Mouse (Mus musculus) neural tube, embryonic 13.5 days (tissue): ENCODE measurements around the gene Fbxl7. TPM values are rescaled to one million over a fixed set of nuclear protein-coding genes. Genes with fewer than 3 reads are reported as not detected.

Source experiments
- ATAC-seq: fragments of 200-750 bp; cut with Nextera tagmentation; 2 replicates; pipeline ENCODE4 v1.8.0; 2017; ENCODE audit warnings: low read depth, mild to moderate bottlenecking, moderate TSS enrichment, moderate library complexity
- H3K27ac ChIP-seq: fragments of 300-500 bp; sonication (generic); replicated peaks from 2 replicates; pipeline ENCODE4 v1.5.1; 2015; ENCODE audit warnings: moderate library complexity, mild to moderate bottlenecking, inconsistent platforms
- H3K27me3 ChIP-seq: fragments of 300-500 bp; sonication (generic); 2 replicates; pipeline ENCODE4 v1.6.1; 2015; ENCODE audit warnings: mild to moderate bottlenecking, inconsistent platforms
- H3K36me3 ChIP-seq: fragments of 300-500 bp; sonication (generic); 2 replicates; pipeline ENCODE4 v1.6.1; 2015; ENCODE audit warnings: mild to moderate bottlenecking, inconsistent platforms
- H3K4me1 ChIP-seq: fragments of 300-500 bp; sonication (generic); replicated peaks from 2 replicates; pipeline ENCODE4 v1.6.1; 2015; ENCODE audit warnings: inconsistent platforms
- H3K4me2 ChIP-seq: fragments of 300-500 bp; sonication (generic); 2 replicates; pipeline ENCODE4 v1.6.1; 2015; ENCODE audit warnings: inconsistent platforms, mild to moderate bottlenecking, moderate library complexity
- H3K4me3 ChIP-seq: fragments of 300-500 bp; sonication (generic); 2 replicates; pipeline ENCODE4 v1.5.1; 2015; ENCODE audit warnings: mild to moderate bottlenecking, inconsistent platforms
- H3K9ac ChIP-seq: fragments of 300-500 bp; sonication (generic); 2 replicates; pipeline ENCODE4 v1.6.1; 2015; ENCODE audit warnings: moderate library complexity, mild to moderate bottlenecking, inconsistent platforms
- H3K9me3 ChIP-seq: fragments of 300-500 bp; sonication (generic); 2 replicates; pipeline ENCODE4 v1.6.1; 2016; ENCODE audit warnings: inconsistent platforms
- WGBS: fragments of 180-500 bp; shearing (Covaris S2); methylation state at CpG from one replicate; pipeline ENCODE4 v1.1.7; 2015; 5-methylcytosine and 5-hydroxymethylcytosine counted together
- polyA plus RNA-seq: library from polyadenylated mRNA; unstranded; fragments of >200 nt; fragmentation: Nextera tagmentation; extraction: Ambion mirVana; gene quantifications from 2 replicates; pipeline ENCODE4 v1.2.1, GENCODE M21; 2015

Gene Fbxl7
- polyA plus RNA-seq, 1 experiment from 2014 or later = 12.6 TPM

DNA sequence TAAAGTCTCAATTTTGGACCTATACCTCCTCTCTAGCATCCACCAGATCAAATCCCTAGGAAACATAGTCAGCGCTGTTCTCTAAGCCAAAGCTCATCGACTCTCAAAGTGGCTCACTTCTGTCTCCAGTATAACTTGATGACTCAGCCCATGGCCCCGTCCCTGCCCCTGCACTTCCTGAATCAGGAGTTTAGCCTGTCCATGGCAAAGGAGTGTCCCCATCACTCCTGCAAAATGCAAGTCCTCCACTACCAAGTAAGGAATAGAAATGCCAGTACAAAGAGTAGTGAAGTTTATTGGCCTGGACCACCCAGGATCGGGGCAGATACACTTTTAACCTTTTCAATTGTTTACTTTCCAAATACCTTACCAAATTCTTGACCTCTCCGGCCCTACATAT is 91.3 kb downstream of the Fbxl7 start:
- Histone ChIP-seq H3K4me1 (no peaks in the 10 kb centered on the region), H3K36me3 (no peaks in the 10 kb centered on the region), H3K27ac (no peak overlapping the region), H3K27me3 (no peaks in the 10 kb centered on the region), H3K4me2 (no peak overlapping the region), H3K9me3 (no peaks in the 10 kb centered on the region), H3K9ac (no peak overlapping the region), H3K4me3 (no peak overlapping the region)
- ATAC-seq = no peak
- 64% methylated on average over 5 of the region's 5 CpGs for WGBS

GRCm38 (mm10) chr15:26799457-26800021 is 95.8 kb downstream of the Fbxl7 start:
- no peak for ATAC-seq
- peaks cover 16% of the 10 kb centered on the region for H3K4me1 ChIP-seq

GRCm38 (mm10) chr15:26795937-26796336 is 99.4 kb downstream of the Fbxl7 start:
- 51% methylated on average over 2 of the region's 2 CpGs for WGBS

More at GRCm38 (mm10) chr15:26799457-26800021, 95.8 kb downstream of the Fbxl7 start:
- no peak overlapping the region for H3K27ac ChIP-seq
- no peak overlapping the region for H3K9ac ChIP-seq
- no peak overlapping the region for H3K4me2 ChIP-seq
- H3K36me3 ChIP-seq = no peaks in the 10 kb centered on the region
- H3K4me3 ChIP-seq = no peak overlapping the region
- H3K27me3 ChIP-seq = no peaks in the 10 kb centered on the region
- no peaks in the 10 kb centered on the region for H3K9me3 ChIP-seq
- 82% methylated on average over 3 of the region's 3 CpGs for WGBS

GRCm38 (mm10) chr15:26795518-26795917 is 99.9 kb downstream of the Fbxl7 start:
- H3K27ac ChIP-seq = peak overlapping the region; percentile 43; the same call in 1 of the 2 replicates
- WGBS = 25% methylated on average over 6 of the region's 6 CpGs

More at GRCm38 (mm10) chr15:26795937-26796336, 99.4 kb downstream of the Fbxl7 start:
- Histone ChIP-seq H3K27me3 (no peaks in the 10 kb centered on the region), H3K4me2 (peak overlapping the region; percentile 1; the same call in 1 of the 2 replicates), H3K36me3 (no peaks in the 10 kb centered on the region), H3K9ac (no peak overlapping the region), H3K9me3 (no peaks in the 10 kb centered on the region), H3K27ac (peak overlapping the region; percentile 43), H3K4me1 (peaks cover 16% of the 10 kb centered on the region), H3K4me3 (no peak overlapping the region)
- ATAC-seq = 0 out of 2 replicates have a peak, but pooled peaks have one; percentile 36

GRCm38 (mm10) chr15:26787148-26787547 is 108.2 kb downstream of the Fbxl7 start:
- no peak overlapping the region for H3K4me2 ChIP-seq
- H3K9ac ChIP-seq = no peak overlapping the region
- no peak overlapping the region for H3K4me3 ChIP-seq
- no peaks in the 10 kb centered on the region for H3K9me3 ChIP-seq
- ATAC-seq = no peak
- H3K27ac ChIP-seq = no peak overlapping the region
- no peaks in the 10 kb centered on the region for H3K4me1 ChIP-seq
- H3K36me3 ChIP-seq = no peaks in the 10 kb centered on the region
- no peaks in the 10 kb centered on the region for H3K27me3 ChIP-seq
- 83% methylated on average over 6 of the region's 6 CpGs for WGBS

More at GRCm38 (mm10) chr15:26795518-26795917, 99.9 kb downstream of the Fbxl7 start:
- H3K4me3 ChIP-seq = no peak overlapping the region
- H3K4me1 ChIP-seq = peaks cover 16% of the 10 kb centered on the region
- no peaks in the 10 kb centered on the region for H3K9me3 ChIP-seq
- peak overlapping the region; percentile 1; the same call in 1 of the 2 replicates for H3K4me2 ChIP-seq
- H3K9ac ChIP-seq = no peak overlapping the region
- peak; percentile 81; the same call in 1 of the 2 replicates for ATAC-seq
- H3K36me3 ChIP-seq = no peaks in the 10 kb centered on the region
- H3K27me3 ChIP-seq = no peaks in the 10 kb centered on the region

DNA sequence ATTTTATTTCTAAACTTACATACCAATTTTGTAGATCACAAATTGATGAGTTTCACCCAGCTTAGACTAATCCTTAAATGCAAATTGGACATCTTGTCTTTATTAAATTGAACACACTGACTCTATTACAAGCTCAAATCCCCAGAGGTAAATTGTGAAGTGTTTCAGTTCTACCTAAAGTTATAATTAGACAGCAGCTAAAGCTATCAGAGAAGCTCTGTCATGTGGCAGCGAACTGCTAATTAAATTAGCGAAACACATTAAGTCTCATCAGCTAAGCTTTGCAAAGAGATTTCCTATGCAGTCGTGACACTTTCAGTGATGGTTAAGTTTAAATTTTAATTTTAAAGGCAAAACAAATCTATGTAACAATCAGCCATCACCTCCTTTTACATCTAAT is 114.8 kb downstream of the Fbxl7 start:
- ATAC-seq = no peak
- 71% methylated on average over 3 of the region's 3 CpGs for WGBS
- no peak overlapping the region for H3K4me3 ChIP-seq
- no peaks in the 10 kb centered on the region for H3K9me3 ChIP-seq
- no peaks in the 10 kb centered on the region for H3K36me3 ChIP-seq
- H3K4me1 ChIP-seq = no peaks in the 10 kb centered on the region
- no peaks in the 10 kb centered on the region for H3K27me3 ChIP-seq
- no peak overlapping the region for H3K27ac ChIP-seq
- no peak overlapping the region for H3K4me2 ChIP-seq
- no peak overlapping the region for H3K9ac ChIP-seq

DNA sequence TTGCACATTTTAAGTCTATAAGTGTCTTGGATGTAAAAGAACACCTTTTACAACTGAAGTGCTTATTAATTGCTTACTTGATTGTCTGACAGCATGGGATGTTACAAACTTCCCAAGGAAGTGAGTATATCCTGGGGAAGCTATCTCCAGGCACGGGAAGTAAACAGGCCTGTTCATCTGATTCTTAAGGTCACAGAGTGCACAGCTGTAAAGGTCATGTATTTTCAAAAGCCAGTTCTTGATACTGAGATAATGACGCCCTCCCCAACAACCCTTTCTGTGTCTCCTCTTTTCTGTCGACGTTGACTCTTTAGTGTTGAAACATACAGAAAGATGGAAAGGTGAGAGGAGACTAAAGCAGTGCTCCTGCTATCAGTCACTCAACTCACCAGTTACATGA is 116.3 kb downstream of the Fbxl7 start:
- ATAC-seq = no peak
- H3K36me3 ChIP-seq = no peaks in the 10 kb centered on the region
- WGBS = 83% methylated on average over 4 of the region's 4 CpGs

GRCm38 (mm10) chr15:26775720-26776119 is 119.7 kb downstream of the Fbxl7 start:
- H3K36me3 ChIP-seq = no peaks in the 10 kb centered on the region
- H3K27ac ChIP-seq = no peak overlapping the region
- no peak for ATAC-seq

More for the DNA sequence above, 116.3 kb downstream of the Fbxl7 start:
- Histone ChIP-seq H3K4me1 (no peaks in the 10 kb centered on the region), H3K4me2 (no peak overlapping the region), H3K9me3 (no peaks in the 10 kb centered on the region), H3K9ac (no peak overlapping the region), H3K27me3 (no peaks in the 10 kb centered on the region), H3K4me3 (no peak overlapping the region), H3K27ac (no peak overlapping the region)

DNA sequence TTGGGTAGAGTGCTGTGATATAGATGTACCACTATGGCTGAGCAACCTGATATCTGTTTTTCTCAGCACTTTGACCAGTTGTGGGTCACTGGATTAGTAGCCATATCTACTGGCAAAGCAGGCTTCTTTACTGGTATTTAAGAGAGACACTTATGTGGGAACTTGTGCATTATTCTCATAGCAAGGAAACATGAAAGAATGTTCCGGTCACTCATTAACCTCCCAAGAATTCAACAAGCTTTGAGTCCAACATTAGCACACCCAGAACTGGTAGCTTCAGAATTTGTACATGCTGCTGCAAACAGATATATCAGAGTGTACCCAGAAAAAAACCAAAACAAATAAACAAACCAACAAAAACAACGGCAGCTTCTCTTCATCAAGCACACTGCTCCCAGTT is 120.5 kb downstream of the Fbxl7 start:
- no peak overlapping the region for H3K4me2 ChIP-seq

More at GRCm38 (mm10) chr15:26775720-26776119, 119.7 kb downstream of the Fbxl7 start:
- Histone ChIP-seq H3K4me2 (no peak overlapping the region), H3K9ac (no peak overlapping the region), H3K9me3 (no peaks in the 10 kb centered on the region), H3K27me3 (no peaks in the 10 kb centered on the region), H3K4me1 (no peaks in the 10 kb centered on the region), H3K4me3 (no peak overlapping the region)

GRCm38 (mm10) chr15:26761651-26762050 is 133.7 kb downstream of the Fbxl7 start:
- no peak overlapping the region for H3K4me3 ChIP-seq
- no peak overlapping the region for H3K9ac ChIP-seq
- no peak for ATAC-seq
- no peaks in the 10 kb centered on the region for H3K36me3 ChIP-seq
- H3K4me1 ChIP-seq = peaks cover 6% of the 10 kb centered on the region; the same call in 1 of the 2 replicates
- WGBS = 32% methylated on average over 4 of the region's 4 CpGs
- no peak overlapping the region for H3K4me2 ChIP-seq
- 0 out of 2 replicates have a peak overlapping the region, but pooled peaks have one; percentile 11 for H3K27ac ChIP-seq
- no peaks in the 10 kb centered on the region for H3K27me3 ChIP-seq
- no peaks in the 10 kb centered on the region for H3K9me3 ChIP-seq

More for the DNA sequence above, 120.5 kb downstream of the Fbxl7 start:
- no peaks in the 10 kb centered on the region for H3K4me1 ChIP-seq
- WGBS = 96% methylated on average over 2 of the region's 2 CpGs
- no peak for ATAC-seq
- no peaks in the 10 kb centered on the region for H3K27me3 ChIP-seq
- H3K27ac ChIP-seq = no peak overlapping the region
- H3K36me3 ChIP-seq = no peaks in the 10 kb centered on the region
- no peak overlapping the region for H3K4me3 ChIP-seq
- H3K9ac ChIP-seq = no peak overlapping the region
- H3K9me3 ChIP-seq = no peaks in the 10 kb centered on the region

DNA sequence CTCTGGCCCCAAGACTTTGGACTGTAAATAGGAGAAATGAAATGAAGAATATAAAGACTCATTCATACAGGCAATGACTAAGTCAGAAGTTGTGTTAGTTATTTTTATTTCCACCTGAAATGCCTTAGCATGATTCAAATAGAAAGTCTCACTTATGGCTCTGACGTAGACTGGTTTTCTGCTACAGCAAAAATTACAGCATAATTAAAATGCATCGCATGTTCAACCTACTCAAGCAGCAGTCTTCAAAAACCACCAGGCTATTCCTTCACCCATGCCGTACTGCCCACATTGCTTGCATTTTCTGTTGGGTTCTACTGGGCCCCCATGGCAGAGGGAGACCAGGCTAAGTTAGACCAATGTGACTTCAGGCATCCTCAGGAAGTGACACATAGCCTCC is 146.9 kb downstream of the Fbxl7 start:
- WGBS = 91% methylated on average over 3 of the region's 3 CpGs
- H3K4me2 ChIP-seq = no peak overlapping the region
- no peak for ATAC-seq

GRCm38 (mm10) chr15:26732366-26732765 is 163.0 kb downstream of the Fbxl7 start:
- no peak for ATAC-seq
- Histone ChIP-seq H3K9me3 (no peaks in the 10 kb centered on the region), H3K36me3 (no peaks in the 10 kb centered on the region), H3K4me3 (no peak overlapping the region), H3K4me1 (peaks cover 13% of the 10 kb centered on the region), H3K27ac (no peak overlapping the region), H3K4me2 (no peak overlapping the region), H3K27me3 (no peaks in the 10 kb centered on the region), H3K9ac (no peak overlapping the region)
- 61% methylated on average over 2 of the region's 2 CpGs for WGBS

More for the DNA sequence above, 146.9 kb downstream of the Fbxl7 start:
- Histone ChIP-seq H3K4me1 (no peaks in the 10 kb centered on the region), H3K4me3 (no peak overlapping the region), H3K27me3 (no peaks in the 10 kb centered on the region), H3K36me3 (no peaks in the 10 kb centered on the region), H3K27ac (no peak overlapping the region), H3K9me3 (no peaks in the 10 kb centered on the region), H3K9ac (no peak overlapping the region)

DNA sequence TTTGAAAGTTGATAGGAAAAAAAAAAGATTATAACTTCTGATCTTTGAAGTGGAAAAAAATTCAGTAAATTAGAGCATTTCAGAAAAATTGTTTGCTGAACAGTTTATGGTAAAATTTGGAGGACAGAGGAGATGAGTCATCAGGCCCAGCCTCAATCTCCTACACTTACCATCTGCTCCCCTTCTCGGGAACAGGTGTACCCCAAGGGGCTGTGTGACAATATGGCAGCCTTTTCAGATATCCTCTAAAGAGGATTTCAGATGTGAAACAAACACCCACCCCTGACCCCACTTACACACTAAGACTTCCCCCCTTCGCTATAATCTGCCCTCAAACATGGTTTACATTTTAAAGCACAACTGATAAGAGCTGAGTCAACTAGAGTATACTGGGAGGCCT is 164.6 kb downstream of the Fbxl7 start:
- Histone ChIP-seq H3K4me2 (no peak overlapping the region), H3K9ac (no peak overlapping the region), H3K27me3 (no peaks in the 10 kb centered on the region), H3K36me3 (no peaks in the 10 kb centered on the region), H3K9me3 (no peaks in the 10 kb centered on the region), H3K4me3 (no peak overlapping the region), H3K4me1 (peaks cover 13% of the 10 kb centered on the region), H3K27ac (no peak overlapping the region)
- 77% methylated on average over 2 of the region's 2 CpGs for WGBS
- no peak for ATAC-seq
